Mouse (Mus musculus): ENCODE data around the gene B230118H07Rik. TPM values are rescaled to one million over a fixed set of nuclear protein-coding genes. Genes with fewer than 3 reads are reported as not detected.

B230118H07Rik gene
- polyA plus RNA-seq (2014; fragmentation: Nextera tagmentation; extraction: Ambion mirVana): 59.9 and 67.0 TPM in 2 replicates

DNA sequence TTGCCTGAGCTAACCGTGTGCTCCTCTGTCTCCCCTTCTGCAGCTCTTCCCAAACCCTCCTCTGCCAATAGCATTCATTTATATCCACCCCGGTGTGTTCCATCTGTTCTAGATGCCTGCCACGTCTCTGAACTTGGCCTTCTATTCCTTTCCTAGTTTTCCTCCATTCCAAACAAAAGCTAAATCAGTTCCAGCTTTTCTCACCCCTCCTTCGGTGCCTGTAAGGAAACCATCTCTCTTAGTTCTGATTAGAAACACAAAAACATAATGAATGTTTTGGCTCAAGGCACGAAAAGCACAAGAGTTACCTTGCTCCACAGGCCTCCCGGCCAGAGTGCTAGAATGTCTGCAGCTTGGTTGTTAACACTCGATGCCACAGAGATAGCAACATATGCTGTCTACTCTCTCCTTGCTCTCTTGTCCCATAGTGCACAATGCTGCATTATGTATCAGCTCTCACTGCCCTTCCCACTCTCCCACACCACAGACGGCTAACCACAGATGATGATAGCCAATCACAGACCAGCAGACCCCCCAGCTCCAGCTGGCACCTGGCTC lies at the start of gene B230118H07Rik, which contains the start of gene Rag1:
Gene B230118H07Rik (minus strand): TSS at position 419 of the 558 bp plus-strand sequence.
Gene Rag1 (minus strand): TSS at position 388 of the 558 bp plus-strand sequence.
- WGBS: 34% methylated on average over 8 of the region's 8 CpGs
- Histone ChIP-seq H3K27me3 (ENCODE audit: control insufficient read depth, insufficient read depth, low read length) (no peaks in the 10 kb centered on the region), H3K4me1 (ENCODE audit: control insufficient read depth in 2 of 2, insufficient read depth in 2 of 2, low read length in 2 of 2) (0 out of 4 replicates have a peak, but pooled peaks cover 0 to 6% of the 10 kb centered on the region in 2 experiments), H3K9ac (ENCODE audit: low read length) (no peak within 1 kb of the TSS), H3K27ac (replicated peaks in 1 of 2; ENCODE audit: control insufficient read depth in 1 of 2, insufficient read depth in 1 of 2, low read depth in 2 of 2, low read length in 2 of 2) (no peak within 1 kb of the TSS), H3K4me2 (ENCODE audit: low read length) (0 out of 2 replicates have a peak within 1 kb of the TSS, but pooled peaks have one; percentile 16), H3K4me3 (ENCODE audit: control insufficient read depth in 1 of 2, insufficient read depth in 1 of 2, low read depth in 1 of 2, low read length in 2 of 2) (no peak within 1 kb of the TSS), H3K36me3 (ENCODE audit: control insufficient read depth, insufficient read depth, low read length) (no peaks in the 10 kb centered on the region), H3K9me3 (ENCODE audit: control insufficient read depth, low read length) (no peaks in the 10 kb centered on the region)
- ATAC-seq (ENCODE audit: insufficient number of reproducible peaks, insufficient read depth, low FRiP score, low read depth): no peak

DNA sequence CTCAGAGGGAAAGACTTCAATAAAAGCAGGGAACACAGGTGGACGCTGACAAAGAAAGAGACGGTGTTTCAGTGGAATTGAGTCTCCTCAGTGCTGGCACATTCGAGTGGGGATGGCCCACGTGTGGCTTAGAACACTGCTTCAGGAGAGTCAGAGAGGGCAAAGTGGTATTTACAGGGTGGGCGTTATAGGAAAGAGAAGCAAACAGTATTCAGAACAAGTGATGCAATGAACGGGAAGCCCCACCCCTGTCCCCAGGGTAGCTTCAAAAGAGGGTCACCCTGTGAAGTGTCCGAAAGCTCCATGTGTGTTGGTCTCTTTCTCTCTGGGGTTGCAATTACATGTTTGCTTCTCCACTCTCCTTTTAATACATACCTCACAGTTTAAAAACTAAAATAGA lies 46.3 kb upstream of the B230118H07Rik start:
- H3K36me3 ChIP-seq (ENCODE audit: control insufficient read depth, insufficient read depth, low read length): peaks cover 70% of the 10 kb centered on the region
- 85% methylated on average over 7 of the region's 7 CpGs for WGBS
- no peak for ATAC-seq (ENCODE audit: insufficient number of reproducible peaks, insufficient read depth, low FRiP score, low read depth)

DNA sequence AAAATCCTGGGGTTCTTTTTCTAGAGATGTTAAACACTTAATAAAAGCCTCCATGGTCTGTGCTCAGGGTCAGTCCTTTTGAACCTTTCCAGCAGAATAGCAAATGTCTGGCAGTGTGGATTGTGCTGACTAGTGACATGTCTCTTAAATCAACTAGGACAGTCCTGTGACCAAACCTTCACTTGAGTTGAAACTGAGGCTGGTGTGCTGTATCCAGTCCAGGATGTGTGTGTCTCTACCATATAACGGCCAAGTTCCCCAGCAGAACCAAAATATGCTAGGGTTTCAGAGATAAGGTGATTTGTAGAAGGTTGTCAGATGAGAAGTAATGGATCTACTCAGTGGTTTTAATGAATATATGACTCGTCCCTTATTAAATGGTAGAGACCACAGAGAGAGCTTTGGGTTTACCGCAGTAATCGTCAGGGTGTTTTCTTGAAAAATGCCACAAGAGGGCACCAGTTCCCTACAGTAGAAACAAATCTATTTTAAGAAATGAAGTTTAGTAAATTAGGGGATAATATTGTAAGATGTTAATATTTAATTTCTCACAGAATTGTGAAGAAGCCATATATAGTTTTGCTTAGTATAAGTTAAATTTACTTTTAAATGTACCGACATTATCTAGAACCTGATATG lies 44.4 kb upstream of the B230118H07Rik start:
- peaks cover 79% of the 10 kb centered on the region for H3K36me3 ChIP-seq (ENCODE audit: control insufficient read depth, insufficient read depth, low read length)
- 60% methylated on average over 5 of the region's 5 CpGs for whole genome bisulfite sequencing

More for the DNA sequence above, 46.3 kb upstream of the B230118H07Rik start:
- no peak overlapping the region for H3K9ac ChIP-seq (ENCODE audit: low read length)
- no peaks in the 10 kb centered on the region for H3K27me3 ChIP-seq (ENCODE audit: control insufficient read depth, insufficient read depth, low read length)
- H3K9me3 ChIP-seq (ENCODE audit: control insufficient read depth, low read length): no peaks in the 10 kb centered on the region
- H3K4me2 ChIP-seq (ENCODE audit: low read length): no peak overlapping the region
- H3K4me3 ChIP-seq (ENCODE audit: control insufficient read depth in 1 of 2, insufficient read depth in 1 of 2, low read depth in 1 of 2, low read length in 2 of 2): no peak overlapping the region
- H3K4me1 ChIP-seq (ENCODE audit: control insufficient read depth in 2 of 2, insufficient read depth in 2 of 2, low read length in 2 of 2): no peaks in the 10 kb centered on the region
- H3K27ac ChIP-seq (replicated peaks in 1 of 2; ENCODE audit: control insufficient read depth in 1 of 2, insufficient read depth in 1 of 2, low read depth in 2 of 2, low read length in 2 of 2): no peak overlapping the region

DNA sequence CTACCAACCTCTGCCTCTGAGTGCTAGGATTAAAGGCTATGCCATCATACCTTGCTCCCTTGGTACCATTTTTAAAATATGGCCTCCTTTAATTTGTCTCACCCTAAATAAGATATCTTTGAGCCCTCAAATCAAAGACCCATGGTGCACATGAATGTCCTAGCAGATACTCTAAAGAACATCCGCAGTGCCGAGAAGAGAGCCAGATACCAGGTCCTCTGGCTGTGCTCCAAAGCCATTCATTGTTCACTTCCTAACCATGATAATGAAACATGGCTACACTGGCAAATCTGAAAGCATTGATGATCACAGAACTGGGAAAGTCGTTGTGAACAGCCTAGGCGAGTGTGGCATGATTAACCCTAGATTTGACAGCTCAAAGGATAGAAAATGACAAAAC lies 43.7 kb upstream of the B230118H07Rik start:
- no peak overlapping the region for H3K9ac ChIP-seq (ENCODE audit: low read length)
- no peak overlapping the region for H3K4me2 ChIP-seq (ENCODE audit: low read length)
- no peaks in the 10 kb centered on the region for H3K9me3 ChIP-seq (ENCODE audit: control insufficient read depth, low read length)
- H3K36me3 ChIP-seq (ENCODE audit: control insufficient read depth, insufficient read depth, low read length): peaks cover 75% of the 10 kb centered on the region
- H3K4me3 ChIP-seq (ENCODE audit: control insufficient read depth in 1 of 2, insufficient read depth in 1 of 2, low read depth in 1 of 2, low read length in 2 of 2): no peak overlapping the region
- H3K4me1 ChIP-seq (ENCODE audit: control insufficient read depth in 2 of 2, insufficient read depth in 2 of 2, low read length in 2 of 2): no peaks in the 10 kb centered on the region
- H3K27ac ChIP-seq (replicated peaks in 1 of 2; ENCODE audit: control insufficient read depth in 1 of 2, insufficient read depth in 1 of 2, low read depth in 2 of 2, low read length in 2 of 2): no peak overlapping the region
- WGBS: 44% methylated on average over 4 of the region's 4 CpGs
- no peak for ATAC-seq (ENCODE audit: insufficient number of reproducible peaks, insufficient read depth, low FRiP score, low read depth)
- no peaks in the 10 kb centered on the region for H3K27me3 ChIP-seq (ENCODE audit: control insufficient read depth, insufficient read depth, low read length)

More for the DNA sequence above, 44.4 kb upstream of the B230118H07Rik start:
- H3K9me3 ChIP-seq (ENCODE audit: control insufficient read depth, low read length): no peaks in the 10 kb centered on the region
- no peak overlapping the region for H3K4me3 ChIP-seq (ENCODE audit: control insufficient read depth in 1 of 2, insufficient read depth in 1 of 2, low read depth in 1 of 2, low read length in 2 of 2)
- H3K4me2 ChIP-seq (ENCODE audit: low read length): no peak overlapping the region
- H3K27ac ChIP-seq (replicated peaks in 1 of 2; ENCODE audit: control insufficient read depth in 1 of 2, insufficient read depth in 1 of 2, low read depth in 2 of 2, low read length in 2 of 2): no peak overlapping the region
- H3K4me1 ChIP-seq (ENCODE audit: control insufficient read depth in 2 of 2, insufficient read depth in 2 of 2, low read length in 2 of 2): no peaks in the 10 kb centered on the region
- no peaks in the 10 kb centered on the region for H3K27me3 ChIP-seq (ENCODE audit: control insufficient read depth, insufficient read depth, low read length)
- no peak overlapping the region for H3K9ac ChIP-seq (ENCODE audit: low read length)
- ATAC-seq (ENCODE audit: insufficient number of reproducible peaks, insufficient read depth, low FRiP score, low read depth): no peak

DNA sequence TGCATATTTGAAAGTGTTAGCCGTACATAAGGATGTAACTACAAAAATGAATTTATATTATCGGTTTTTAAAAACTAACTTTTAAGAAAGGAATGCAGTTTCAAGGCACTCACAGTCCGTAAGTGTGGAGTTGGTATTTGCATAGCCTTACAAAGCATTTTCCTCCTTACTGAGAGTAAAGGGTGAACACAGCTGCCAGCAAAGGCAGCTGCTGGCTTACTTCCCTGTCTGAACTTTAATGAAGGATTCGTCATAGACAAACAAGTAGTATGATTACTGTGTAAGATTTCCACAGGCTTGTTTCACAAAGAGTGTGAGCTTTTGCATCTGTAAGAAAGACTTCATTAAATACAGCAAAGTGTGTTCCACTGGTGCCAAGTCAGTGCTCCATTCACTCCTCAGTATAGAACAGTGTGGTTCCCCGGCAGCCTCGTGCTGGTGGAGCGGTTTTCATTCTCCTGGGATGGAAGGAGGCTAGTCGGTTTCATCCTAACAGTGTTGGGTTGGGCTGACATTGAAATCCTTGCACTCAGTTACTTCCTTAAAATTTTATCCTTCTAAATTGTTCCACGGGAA lies 41.0 kb upstream of the B230118H07Rik start:
- H3K27me3 ChIP-seq (ENCODE audit: control insufficient read depth, insufficient read depth, low read length): no peaks in the 10 kb centered on the region
- no peaks in the 10 kb centered on the region for H3K4me1 ChIP-seq (ENCODE audit: control insufficient read depth in 2 of 2, insufficient read depth in 2 of 2, low read length in 2 of 2)
- H3K27ac ChIP-seq (replicated peaks in 1 of 2; ENCODE audit: control insufficient read depth in 1 of 2, insufficient read depth in 1 of 2, low read depth in 2 of 2, low read length in 2 of 2): no peak overlapping the region
- H3K9ac ChIP-seq (ENCODE audit: low read length): no peak overlapping the region
- no peak overlapping the region for H3K4me2 ChIP-seq (ENCODE audit: low read length)
- H3K9me3 ChIP-seq (ENCODE audit: control insufficient read depth, low read length): no peaks in the 10 kb centered on the region
- H3K36me3 ChIP-seq (ENCODE audit: control insufficient read depth, insufficient read depth, low read length): peaks cover 70% of the 10 kb centered on the region
- WGBS: 90% methylated on average over 9 of the region's 9 CpGs
- H3K4me3 ChIP-seq (ENCODE audit: control insufficient read depth in 1 of 2, insufficient read depth in 1 of 2, low read depth in 1 of 2, low read length in 2 of 2): no peak overlapping the region
- no peak for ATAC-seq (ENCODE audit: insufficient number of reproducible peaks, insufficient read depth, low FRiP score, low read depth)

DNA sequence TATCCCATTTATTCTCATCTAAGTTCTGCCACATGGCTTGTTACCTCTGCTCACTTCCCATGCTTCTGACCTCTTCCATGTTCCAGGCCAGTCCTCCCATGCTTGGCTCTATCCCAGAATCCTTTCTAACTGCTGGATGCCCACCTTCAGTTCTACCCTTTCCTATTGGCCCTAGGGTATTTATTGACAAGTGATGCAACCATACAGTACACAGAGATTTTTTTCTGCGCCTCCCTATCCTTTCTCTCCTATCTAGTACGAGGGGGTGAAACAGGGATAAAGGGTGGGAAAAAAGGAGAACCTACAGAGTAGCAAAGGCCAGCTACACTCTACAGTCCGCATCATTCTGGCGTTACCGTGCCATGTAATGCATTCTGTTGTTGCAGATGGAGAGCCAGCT lies 38.7 kb upstream of the B230118H07Rik start:
- 94% methylated on average over 5 of the region's 5 CpGs for WGBS
- Histone ChIP-seq H3K9ac (ENCODE audit: low read length) (no peak overlapping the region), H3K4me1 (ENCODE audit: control insufficient read depth in 2 of 2, insufficient read depth in 2 of 2, low read length in 2 of 2) (no peaks in the 10 kb centered on the region), H3K4me2 (ENCODE audit: low read length) (no peak overlapping the region), H3K27ac (replicated peaks in 1 of 2; ENCODE audit: control insufficient read depth in 1 of 2, insufficient read depth in 1 of 2, low read depth in 2 of 2, low read length in 2 of 2) (no peak overlapping the region), H3K27me3 (ENCODE audit: control insufficient read depth, insufficient read depth, low read length) (no peaks in the 10 kb centered on the region), H3K9me3 (ENCODE audit: control insufficient read depth, low read length) (no peaks in the 10 kb centered on the region), H3K4me3 (ENCODE audit: control insufficient read depth in 1 of 2, insufficient read depth in 1 of 2, low read depth in 1 of 2, low read length in 2 of 2) (no peak overlapping the region), H3K36me3 (ENCODE audit: control insufficient read depth, insufficient read depth, low read length) (peaks cover 72% of the 10 kb centered on the region)
- no peak for ATAC-seq (ENCODE audit: insufficient number of reproducible peaks, insufficient read depth, low FRiP score, low read depth)

DNA sequence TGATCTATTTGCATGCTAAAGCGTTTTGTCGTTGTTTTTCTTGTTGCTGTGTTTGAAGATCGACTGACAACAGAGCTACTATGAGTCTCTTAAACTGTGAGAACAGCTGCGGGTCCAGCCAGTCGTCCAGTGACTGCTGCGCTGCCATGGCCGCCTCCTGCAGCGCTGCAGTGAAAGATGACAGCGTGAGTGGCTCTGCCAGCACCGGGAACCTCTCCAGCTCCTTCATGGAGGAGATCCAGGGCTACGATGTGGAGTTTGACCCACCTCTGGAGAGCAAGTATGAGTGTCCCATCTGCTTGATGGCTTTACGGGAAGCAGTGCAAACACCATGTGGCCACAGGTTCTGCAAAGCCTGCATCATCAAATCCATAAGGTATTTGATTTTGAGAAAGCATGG lies 35.1 kb upstream of the B230118H07Rik start:
- Histone ChIP-seq H3K4me1 (ENCODE audit: control insufficient read depth in 2 of 2, insufficient read depth in 2 of 2, low read length in 2 of 2) (peaks cover 0 to 5% of the 10 kb centered on the region in 2 experiments; a peak in 1 of 4 replicates), H3K4me2 (ENCODE audit: low read length) (no peak overlapping the region)

More for the DNA sequence above, 35.1 kb upstream of the B230118H07Rik start:
- WGBS: 92% methylated on average over 12 of the region's 12 CpGs
- H3K9ac ChIP-seq (ENCODE audit: low read length): no peak overlapping the region
- ATAC-seq (ENCODE audit: insufficient number of reproducible peaks, insufficient read depth, low FRiP score, low read depth): no peak
- no peak overlapping the region for H3K27ac ChIP-seq (replicated peaks in 1 of 2; ENCODE audit: control insufficient read depth in 1 of 2, insufficient read depth in 1 of 2, low read depth in 2 of 2, low read length in 2 of 2)
- H3K27me3 ChIP-seq (ENCODE audit: control insufficient read depth, insufficient read depth, low read length): no peaks in the 10 kb centered on the region
- peaks cover 48% of the 10 kb centered on the region for H3K36me3 ChIP-seq (ENCODE audit: control insufficient read depth, insufficient read depth, low read length)
- no peaks in the 10 kb centered on the region for H3K9me3 ChIP-seq (ENCODE audit: control insufficient read depth, low read length)
- H3K4me3 ChIP-seq (ENCODE audit: control insufficient read depth in 1 of 2, insufficient read depth in 1 of 2, low read depth in 1 of 2, low read length in 2 of 2): no peak overlapping the region
